Mouse (Mus musculus): Measurements from ENCODE around the gene Trim40. TPM values are rescaled to one million over a fixed set of nuclear protein-coding genes. Genes with fewer than 3 reads are reported as not detected.

Gene Trim40
- polyA plus RNA-seq (2012): not detected in 2 replicates

DNA sequence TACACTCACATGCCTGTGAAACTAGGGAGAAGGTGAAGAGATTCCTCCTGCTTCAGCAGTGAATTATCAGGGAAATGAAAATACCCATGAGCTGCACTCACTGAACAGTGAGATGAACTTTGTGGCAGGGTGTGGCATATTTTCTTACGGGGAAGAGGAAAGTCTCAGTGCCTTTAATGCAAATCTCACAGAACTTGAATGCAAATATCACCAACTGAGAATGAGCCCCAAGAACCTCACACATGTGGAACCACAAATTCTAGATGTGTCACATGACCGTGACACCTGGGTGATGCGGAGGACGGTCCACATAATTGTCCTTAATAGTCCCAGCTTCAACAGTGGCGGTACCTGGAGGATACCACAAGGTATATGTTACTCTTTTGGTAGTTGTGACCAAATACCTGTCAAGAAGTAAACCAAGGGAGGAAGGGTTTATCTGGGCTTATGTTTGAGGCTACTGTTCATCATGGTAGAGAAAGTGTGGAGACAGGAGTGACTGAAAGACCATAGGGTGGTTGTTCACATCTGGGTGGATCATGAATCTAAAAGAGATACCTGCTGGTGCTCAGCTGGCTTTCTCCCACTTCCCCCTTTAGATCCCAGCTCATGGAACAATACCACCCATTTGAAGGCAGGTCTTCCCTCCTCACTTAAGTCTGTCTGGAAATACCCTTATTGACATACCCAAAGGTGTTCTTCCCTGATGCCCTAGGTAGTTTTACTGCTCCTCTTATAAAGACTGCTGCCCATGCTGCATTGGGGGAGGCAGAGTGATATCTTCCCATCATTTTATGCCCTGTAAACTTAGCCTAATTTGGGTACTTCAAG, at the start of gene Trim40:
Trim40 (minus strand) TSS at position 51 of the 831 bp plus-strand sequence.
- TF ChIP-seq GATA1 (IDR thresholded peaks at IDR 0.05; ENCODE audit: low read length): no peak

DNA sequence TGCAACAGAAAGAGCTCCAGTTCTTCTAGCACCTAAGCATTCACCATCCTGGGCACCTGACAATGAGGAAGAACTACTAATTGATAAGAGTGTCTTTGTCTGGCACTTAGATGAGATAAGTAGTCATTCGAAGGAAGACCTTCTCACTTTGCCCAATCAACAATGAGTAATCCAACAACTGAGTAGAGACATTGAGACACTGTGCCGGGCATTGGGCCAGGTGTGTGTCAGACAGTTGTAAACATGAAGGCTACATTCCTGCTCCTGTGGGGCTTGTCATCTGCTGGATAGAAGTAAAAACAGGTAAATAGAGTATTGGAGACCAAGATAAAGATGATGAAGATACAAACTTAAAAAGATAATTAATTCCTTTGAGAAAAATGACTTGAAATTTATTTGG, 48.1 kb upstream of the Trim40 start:
- no peak for TF ChIP-seq GATA1 (IDR thresholded peaks at IDR 0.05; ENCODE audit: low read length)

DNA sequence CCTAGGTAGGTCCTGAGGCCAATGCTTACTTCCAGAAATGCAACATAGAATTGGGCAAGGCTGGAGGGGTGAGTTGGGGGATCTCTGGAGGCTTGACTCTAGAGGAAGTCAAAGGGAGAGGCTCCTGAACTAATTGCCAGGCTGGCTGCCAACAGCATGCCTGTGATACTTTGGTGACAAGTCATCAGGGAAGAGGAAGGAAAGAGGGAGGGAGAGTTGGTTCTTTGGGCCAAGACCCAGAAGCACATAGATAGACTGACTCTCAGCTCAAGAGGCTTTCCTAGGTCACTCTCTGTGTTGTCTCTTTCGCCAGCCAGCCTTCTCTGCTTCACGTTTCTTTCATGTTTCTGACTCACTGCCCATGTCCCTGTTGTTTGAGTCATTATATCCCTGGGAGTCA, 41.9 kb upstream of the Trim40 start:
- no peak for TF ChIP-seq GATA1 (IDR thresholded peaks at IDR 0.05; ENCODE audit: low read length)

DNA sequence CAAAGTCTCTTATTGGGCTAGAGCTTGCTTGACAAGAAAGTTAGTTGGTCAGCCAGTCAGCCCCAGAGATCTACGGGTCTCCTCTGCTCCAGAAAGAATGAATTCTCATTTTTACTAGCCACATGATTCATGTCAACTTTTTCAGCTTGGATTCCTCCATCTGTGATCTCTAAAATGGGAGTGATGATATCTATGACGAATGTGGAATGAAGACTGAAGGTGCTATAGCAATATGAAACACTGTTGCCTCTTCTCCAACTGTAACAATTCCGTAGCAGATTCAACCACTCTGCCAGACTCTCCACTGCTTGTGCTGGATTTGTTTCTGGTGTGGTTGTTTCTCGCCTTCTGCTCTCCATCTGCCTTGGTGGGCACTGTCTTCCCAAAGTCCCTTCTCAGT, 41.2 kb upstream of the Trim40 start:
- no peak for TF ChIP-seq GATA1 (IDR thresholded peaks at IDR 0.05; ENCODE audit: low read length)

DNA sequence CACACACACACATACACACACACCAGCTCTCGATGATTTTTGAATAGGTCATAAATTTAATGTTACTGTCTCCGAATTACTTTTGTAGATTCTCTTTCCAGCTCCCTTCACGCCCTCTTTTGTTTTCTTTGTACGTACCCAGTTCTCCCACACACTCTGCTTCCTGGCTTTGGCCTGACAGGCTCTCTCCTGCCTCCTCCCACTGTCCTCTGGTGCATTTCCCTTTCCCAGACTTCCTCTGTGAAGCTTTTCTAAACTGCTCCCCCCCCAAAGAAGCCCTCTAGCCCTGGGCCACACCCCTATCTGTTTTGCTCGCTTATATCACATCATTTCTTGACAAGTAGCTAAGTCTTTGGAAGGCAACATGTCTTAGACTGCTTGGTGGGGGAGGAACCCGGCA, 40.3 kb upstream of the Trim40 start:
- no peak for TF ChIP-seq GATA1 (IDR thresholded peaks at IDR 0.05; ENCODE audit: low read length)

DNA sequence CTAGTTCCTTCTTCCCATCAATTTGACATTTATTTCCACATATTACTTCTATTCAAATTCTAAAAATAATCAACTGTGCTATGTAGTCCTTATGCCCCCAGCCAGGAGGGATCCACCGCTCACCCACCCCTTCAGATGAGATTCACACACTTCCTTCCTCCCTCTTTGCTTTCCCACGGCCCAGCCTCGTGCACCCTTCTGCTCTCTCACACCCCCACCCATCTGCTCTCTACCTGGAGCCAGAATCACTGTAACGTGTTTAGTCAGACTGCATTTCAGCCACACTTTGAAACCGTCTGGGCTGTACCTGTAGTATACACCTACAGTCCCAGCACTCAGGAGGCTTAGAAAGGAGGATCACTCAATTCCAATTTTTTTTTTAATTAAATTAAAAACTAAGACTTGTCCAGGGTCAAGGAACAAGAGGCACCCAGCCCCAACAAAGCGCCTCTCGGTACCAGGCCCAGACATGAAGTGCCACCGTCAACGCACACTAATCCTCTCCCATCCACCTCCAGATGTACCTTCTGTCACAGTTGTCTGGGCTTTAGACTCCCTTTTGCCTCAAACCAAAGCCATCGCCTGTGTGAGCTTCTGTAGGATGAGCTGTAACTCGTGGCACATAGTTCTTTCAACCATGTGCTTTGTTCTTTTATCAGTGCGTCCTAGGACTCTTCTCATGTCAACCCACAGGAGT, 39.5 kb upstream of the Trim40 start:
- no peak for TF ChIP-seq GATA1 (IDR thresholded peaks at IDR 0.05; ENCODE audit: low read length)

DNA sequence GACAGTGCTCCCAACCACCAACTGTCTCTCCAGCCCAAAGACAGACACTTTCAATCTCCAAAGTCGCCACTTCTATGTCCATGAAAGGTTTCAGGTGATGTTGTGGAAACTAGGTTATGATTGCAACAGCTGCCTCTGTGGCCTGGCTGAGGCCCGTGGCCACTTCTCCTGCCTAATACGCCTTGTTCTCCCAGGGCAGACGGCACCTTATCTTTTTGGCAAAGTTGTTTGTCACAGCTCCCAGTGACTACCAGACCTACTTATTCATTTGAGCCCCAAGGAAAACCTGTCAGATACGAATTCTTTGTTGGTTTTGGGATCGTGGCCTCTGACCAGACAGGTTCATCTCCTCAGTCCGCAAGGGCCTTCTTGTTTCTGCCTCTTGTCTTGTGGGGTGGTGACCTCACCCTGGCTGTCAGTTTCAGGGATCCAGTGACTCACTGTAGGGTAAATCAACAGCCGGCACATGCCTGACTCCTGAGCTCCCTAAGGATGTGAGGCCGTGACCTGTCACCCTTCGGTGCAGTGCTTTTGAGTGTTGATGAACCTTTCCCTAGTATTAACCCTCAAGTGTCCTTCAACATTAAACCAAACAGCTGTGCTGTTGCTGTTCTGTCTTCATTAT, 37.7 kb upstream of the Trim40 start:
- TF ChIP-seq GATA1 (IDR thresholded peaks at IDR 0.05; ENCODE audit: low read length): no peak

DNA sequence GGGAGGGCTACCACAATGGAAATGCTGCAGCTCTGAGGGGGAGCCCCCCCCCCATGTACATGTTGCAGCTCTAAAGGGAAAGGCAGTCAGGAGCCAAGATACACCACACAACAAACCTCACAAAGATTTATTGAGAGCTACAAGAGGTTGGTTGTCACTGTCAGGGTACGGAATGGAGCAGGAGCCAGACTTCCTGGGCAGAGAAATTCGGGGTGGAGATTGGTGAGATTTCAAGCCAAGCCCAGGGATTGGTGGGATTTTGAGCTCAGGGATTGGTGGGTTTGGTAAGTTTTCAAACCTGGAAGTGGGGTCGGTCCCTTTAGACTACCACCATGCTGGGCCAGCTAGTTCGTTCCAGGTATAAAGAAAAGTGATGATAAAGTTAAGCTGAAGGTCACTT, 33.6 kb upstream of the Trim40 start:
- TF ChIP-seq GATA1 (IDR thresholded peaks at IDR 0.05; ENCODE audit: low read length): no peak

DNA sequence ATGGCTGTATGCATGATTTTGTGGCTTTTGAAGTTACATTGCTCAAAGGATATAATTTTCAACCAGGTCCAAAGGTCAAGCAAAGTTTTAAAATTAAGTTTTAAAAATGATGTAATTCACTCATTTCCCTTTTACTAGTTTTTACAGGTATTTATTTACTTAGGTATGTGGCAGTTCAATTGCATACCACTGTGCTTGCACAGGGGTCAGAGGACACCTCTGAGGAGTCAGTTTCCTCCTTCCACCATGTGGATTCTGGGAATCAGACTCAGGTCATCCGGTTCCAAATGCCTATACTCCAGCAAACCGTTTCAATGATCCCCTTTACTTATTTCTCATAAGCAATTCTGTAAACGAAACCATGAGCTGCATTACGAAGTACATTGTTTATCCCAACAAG, 32.8 kb upstream of the Trim40 start:
- no peak for TF ChIP-seq GATA1 (IDR thresholded peaks at IDR 0.05; ENCODE audit: low read length)

DNA sequence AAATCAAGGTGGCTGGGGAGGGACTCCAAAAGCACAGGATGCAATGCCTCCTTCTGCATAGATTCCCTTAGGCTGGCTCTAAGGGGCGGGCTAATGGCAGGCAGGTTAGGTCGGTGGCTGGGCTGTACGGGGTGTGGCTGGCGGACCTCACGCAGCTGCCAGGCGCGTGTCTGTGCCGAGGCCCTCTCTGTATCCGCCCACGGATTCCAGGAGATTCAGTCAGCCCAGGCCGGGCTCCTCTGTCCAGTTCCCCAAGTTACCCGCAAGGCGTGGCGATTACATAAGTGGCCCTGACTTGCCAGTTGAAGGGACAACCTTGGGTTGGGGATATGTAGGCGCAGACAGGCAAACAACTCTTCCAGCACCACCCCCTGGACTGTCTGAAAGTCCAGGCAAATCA, 30.3 kb upstream of the Trim40 start:
- no peak for TF ChIP-seq GATA1 (IDR thresholded peaks at IDR 0.05; ENCODE audit: low read length)

DNA sequence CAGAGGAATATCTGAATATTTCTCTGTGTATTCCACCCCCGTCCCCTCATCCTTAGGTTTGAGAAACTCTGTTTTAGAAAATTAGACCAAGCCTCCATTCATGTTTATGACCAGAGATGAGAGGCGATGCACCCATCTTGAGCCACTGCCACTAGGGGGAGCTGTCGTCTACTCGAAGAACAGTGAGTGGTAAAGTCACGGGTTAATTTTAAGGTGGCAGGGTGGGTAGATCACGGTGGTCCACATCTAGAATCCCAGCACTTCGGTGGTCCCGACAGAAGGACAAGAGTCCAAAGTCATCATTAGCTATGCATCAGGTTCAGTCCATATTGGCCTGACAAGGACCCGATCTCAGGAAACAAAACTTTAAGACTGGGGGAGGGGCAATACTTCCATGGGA, 25.2 kb upstream of the Trim40 start:
- TF ChIP-seq GATA1 (IDR thresholded peaks at IDR 0.05; ENCODE audit: low read length): no peak

DNA sequence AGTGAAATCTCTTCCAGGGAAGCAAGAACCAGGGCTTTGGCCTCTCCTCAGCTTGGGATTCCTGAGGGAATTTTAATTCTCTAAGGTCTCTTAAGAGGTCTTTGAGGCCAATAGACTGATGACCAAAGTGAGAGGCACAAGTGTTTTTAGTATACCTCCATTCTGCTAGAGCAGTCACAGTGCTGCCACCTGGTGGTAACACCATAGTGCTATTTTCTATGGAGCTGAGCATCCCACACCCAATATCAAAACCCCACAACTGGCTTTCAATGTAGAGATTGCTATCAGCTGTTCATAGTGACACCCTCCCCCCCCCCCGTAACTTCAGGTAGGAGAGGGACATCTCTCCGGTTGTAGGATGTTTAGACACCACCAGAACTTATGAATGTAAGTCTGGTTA, 24.2 kb upstream of the Trim40 start:
- TF ChIP-seq GATA1 (IDR thresholded peaks at IDR 0.05; ENCODE audit: low read length): no peak

DNA sequence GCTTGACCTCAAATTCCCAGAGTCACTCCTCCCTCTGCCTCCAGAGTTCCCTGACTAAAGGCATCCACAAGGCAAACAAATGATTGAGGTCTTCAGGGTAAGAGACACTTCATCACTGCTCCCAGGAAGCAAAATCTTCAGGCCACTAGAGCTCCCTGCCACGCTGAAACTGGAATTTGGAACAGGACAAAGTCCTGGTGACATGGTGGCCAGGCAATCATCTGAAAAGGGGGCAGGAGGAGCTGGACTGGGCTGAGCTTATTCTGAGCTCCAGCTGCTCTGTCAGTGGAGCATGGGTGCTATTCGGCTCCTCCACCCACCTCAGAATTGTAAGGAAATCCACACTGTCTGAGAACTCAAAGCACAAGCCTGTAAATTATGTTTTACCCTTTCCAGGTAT, 22.1 kb upstream of the Trim40 start:
- no peak for TF ChIP-seq GATA1 (IDR thresholded peaks at IDR 0.05; ENCODE audit: low read length)

DNA sequence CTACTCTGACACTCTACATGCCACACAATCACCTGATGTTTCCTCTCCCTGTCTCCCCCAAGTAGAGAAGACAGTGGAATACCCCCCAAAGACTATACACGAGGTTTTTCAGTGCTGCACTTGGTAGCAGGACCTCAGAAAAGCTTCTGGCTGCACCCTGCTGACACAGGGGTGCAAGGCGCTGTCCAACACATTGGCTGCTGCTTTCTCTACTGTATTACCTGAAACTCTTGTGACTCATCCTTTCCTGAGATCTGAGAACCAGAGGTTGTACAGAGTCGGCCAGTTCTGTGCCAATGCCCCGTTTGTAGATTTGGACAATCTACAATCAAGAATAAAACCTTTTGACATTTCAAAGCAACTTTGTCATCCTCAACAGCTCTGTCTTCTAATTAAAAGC, 19.9 kb upstream of the Trim40 start:
- no peak for TF ChIP-seq GATA1 (IDR thresholded peaks at IDR 0.05; ENCODE audit: low read length)

DNA sequence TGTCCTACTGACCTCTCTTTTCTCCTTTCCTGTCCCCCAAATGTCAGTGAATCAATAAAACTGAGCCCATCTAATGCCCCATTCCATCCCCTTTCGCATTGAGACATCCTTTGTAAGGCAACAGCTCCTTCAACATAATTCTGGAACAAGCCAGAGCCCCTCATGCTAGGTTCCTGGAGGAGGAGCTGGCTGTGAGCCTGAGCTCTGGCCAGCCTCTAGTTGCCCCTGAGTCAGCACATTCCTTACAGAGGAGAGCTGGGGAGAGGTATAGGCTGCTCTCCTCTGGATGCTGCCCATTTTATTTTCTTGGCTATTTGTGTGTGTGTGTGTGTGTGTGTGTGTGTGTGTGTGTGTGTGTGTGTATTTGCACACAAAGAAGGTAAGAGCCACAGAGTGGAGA, 18.3 kb upstream of the Trim40 start:
- TF ChIP-seq GATA1 (IDR thresholded peaks at IDR 0.05; ENCODE audit: low read length): no peak

DNA sequence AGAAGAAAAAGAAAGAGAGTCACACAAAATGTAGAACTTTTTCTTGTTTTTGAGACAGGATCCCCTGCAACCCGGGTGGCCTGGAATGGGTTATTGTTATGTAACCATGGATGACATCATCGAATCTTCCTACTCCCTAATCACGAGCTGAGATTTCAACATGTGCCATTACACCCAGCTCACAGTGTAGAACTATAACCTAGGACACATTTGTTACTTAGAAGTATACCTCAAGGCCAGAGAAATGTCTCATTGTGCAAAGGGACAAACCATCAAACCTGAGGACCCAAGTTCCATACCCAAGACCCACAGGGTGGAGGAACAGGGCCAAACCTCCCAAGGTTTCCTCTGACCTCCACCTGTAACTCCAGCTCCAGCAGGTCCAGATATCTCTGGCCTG, 13.7 kb upstream of the Trim40 start:
- TF ChIP-seq GATA1 (IDR thresholded peaks at IDR 0.05; ENCODE audit: low read length): no peak

DNA sequence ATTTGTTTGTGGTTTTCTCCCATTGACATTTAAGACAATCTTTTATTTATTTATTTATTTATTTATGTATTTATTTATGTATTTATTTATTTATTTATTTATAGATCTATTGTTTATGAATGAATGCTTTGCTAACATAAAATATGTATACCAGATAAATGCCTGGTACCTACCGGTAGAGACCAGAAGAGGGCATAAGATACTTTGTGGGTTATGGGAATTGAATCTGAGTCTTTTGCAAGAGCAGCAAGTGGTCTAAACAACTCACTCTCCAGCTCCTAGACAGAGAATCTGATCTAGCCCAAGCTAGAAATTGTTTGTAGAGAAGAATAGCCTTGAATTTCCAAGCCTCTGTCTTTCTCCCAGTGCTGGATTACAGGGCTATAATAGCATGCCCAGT, 10.8 kb upstream of the Trim40 start:
- TF ChIP-seq GATA1 (IDR thresholded peaks at IDR 0.05; ENCODE audit: low read length): no peak

Data from G1E-ER4 (cell line).